Mouse (Mus musculus) urinary bladder, adult 18-20 months (tissue): Measurements from ENCODE around the gene Gm8082.
"Not testable (repeated sequence)": the region's sequence is repeated elsewhere in the genome, so short reads cannot be mapped to it uniquely, and the experiment has no call there.

Source experiments
- DNase-seq, 2 experiments: peaks; one replicate each; pipeline ENCODE4 v3.0.0; 2022; ENCODE audit warnings: low spot score in 2 of 2, mixed read lengths in 2 of 2

Gm8082 gene

GRCm38 (mm10) chr14:42993524-42993923 lies at the start of gene Gm8082:
Gm8082 (minus strand) TSS chr14:42993624.
- not testable (repeated sequence) for DNase-seq

- DNase-seq: not testable (repeated sequence)
Measured at GRCm38 (mm10) chr14:43015528-43015927, 22.1 kb upstream of the Gm8082 start, which contains the start of gene Gm10376. Gm10376 (minus strand) TSS chr14:43015628.
